Mouse (Mus musculus): ENCODE data around the gene Gm30083. TPM values are rescaled to one million over a fixed set of nuclear protein-coding genes. Genes with fewer than 3 reads are reported as not detected.

Gene Gm30083
- polyA plus RNA-seq (2015; fragmentation: Nextera tagmentation; extraction: Ambion mirVana): not detected in 2 replicates

DNA sequence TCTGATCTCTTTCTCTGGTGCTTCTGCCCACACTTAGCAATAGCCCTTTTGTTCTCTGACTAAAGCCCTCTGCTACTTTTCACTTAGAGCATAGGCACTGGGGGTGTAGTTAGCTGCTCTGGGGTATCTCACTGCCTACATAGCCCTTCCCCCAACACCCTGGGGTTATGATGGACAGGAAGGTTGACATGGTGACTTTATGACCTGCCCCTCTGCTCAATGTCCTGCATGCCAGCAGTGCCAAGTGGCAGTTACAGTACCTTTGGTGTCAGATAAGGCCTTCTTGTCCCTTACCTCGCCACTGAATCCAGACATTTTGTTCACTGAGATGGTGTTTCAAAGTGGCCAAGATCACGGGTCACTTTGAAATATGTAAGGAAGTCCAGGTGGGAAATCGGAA, at the start of gene Gm30083:
TSS of gene Gm30083 (minus strand) at position 120 of the 400 bp plus-strand sequence.
- 49% methylated on average over 3 of the region's 3 CpGs for WGBS (ENCODE audit: insufficient replicate concordance)
- Histone ChIP-seq H3K27ac (replicated peaks) (no peak within 1 kb of the TSS), H3K4me1 (replicated peaks) (no peaks in the 10 kb centered on the region), H3K36me3 (replicated peaks) (no peaks in the 10 kb centered on the region), H3K4me2 (no peak within 1 kb of the TSS), H3K4me3 (replicated peaks) (no peak within 1 kb of the TSS), H3K27me3 (no peaks in the 10 kb centered on the region), H3K9me3 (replicated peaks) (no peaks in the 10 kb centered on the region), H3K9ac (no peak within 1 kb of the TSS)
- ATAC-seq (ENCODE audit: insufficient read depth): no peak

DNA sequence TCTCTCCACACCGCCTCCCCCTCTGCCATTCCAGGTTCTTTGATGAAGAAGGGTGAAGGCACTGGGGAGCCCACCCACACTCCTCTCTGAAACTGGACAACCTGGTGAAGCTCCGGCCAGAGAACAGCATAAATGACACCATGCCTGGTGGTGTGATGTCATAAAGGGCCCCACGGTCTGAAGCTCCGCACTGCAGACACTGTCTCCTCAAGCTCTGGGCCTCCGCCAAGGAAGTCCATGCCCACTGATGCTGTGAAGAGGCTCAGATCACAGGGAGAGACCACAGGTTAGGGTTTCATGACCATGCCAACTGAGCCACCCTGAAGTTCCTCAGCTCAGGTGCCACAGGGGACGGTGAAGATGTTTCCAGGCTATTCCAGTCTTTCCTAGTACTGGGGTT, 37.5 kb upstream of the Gm30083 start, which contains the start of gene Antxrl:
TSS of gene Antxrl (plus strand) at position 192 of the 400 bp plus-strand sequence.
- no peaks in the 10 kb centered on the region for H3K27me3 ChIP-seq
- no peaks in the 10 kb centered on the region for H3K4me1 ChIP-seq (replicated peaks)
- no peak within 1 kb of the TSS for H3K9ac ChIP-seq
- H3K36me3 ChIP-seq (replicated peaks): no peaks in the 10 kb centered on the region
- H3K27ac ChIP-seq (replicated peaks): no peak within 1 kb of the TSS
- H3K4me2 ChIP-seq: no peak within 1 kb of the TSS
- no peaks in the 10 kb centered on the region for H3K9me3 ChIP-seq (replicated peaks)
- no peak within 1 kb of the TSS for H3K4me3 ChIP-seq (replicated peaks)
- WGBS (ENCODE audit: insufficient replicate concordance): 69% methylated on average over 6 of the region's 6 CpGs
- ATAC-seq (ENCODE audit: insufficient read depth): no peak

DNA sequence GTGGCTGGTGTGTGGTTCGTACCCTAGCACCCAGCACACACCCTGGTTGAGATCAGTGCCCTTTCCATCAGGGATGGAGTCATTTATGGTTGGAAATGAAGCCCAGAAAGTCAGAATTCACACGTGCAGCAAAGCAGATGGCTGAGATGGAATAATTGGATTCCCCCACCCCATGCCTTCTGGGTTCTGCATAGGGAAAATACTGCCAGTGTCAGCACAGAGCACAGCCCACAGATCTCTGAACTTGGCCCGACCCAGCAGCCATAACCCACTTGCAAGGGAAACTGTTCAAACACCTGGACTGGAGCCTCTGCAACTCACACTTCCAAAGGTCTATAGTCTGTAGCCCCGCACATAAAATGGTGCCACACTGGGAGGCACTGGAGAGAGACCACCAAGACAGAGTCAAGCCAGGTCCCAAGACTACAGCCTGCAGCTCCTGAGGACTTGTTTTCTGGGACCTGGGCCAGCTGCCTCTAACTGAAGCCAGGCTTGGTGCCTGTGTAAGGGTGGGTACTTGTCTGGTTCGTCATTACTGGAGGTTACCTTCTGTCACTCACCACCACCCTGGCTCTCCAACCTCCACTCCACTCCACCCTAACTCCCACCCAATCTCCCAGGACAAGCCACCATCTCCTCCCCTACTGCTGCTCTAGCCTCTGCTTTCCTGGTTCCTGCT, 35.3 kb upstream of the Gm30083 start:
- no peak for ATAC-seq (ENCODE audit: insufficient read depth)
- WGBS (ENCODE audit: insufficient replicate concordance): 46% methylated on average over 5 of the region's 5 CpGs
- Histone ChIP-seq H3K27me3 (no peaks in the 10 kb centered on the region), H3K4me2 (no peak overlapping the region), H3K9me3 (replicated peaks) (no peaks in the 10 kb centered on the region), H3K4me3 (replicated peaks) (no peak overlapping the region), H3K36me3 (replicated peaks) (no peaks in the 10 kb centered on the region), H3K4me1 (replicated peaks) (no peaks in the 10 kb centered on the region), H3K27ac (replicated peaks) (no peak overlapping the region), H3K9ac (no peak overlapping the region)

DNA sequence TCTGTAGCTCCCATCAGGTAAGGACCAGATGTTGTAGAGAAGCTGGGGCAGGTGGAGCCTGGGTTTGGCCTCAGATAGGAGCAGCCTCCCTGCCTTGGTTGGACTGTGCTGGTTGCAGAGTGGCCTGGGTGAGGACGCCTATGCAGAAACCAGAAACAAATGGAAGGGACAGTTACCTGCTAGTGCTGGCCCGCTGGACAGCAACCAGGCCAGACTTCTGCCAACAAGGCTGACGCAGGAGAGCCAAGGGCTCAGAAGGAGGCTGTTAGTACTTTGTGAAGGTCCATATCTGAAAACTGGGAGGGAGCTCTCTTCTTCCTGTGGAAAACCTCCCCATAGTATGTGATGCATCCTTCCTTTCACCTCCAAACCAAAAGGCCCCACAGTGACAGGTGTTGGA, 28.4 kb upstream of the Gm30083 start:
- ATAC-seq (ENCODE audit: insufficient read depth): no peak
- 50% methylated on average over 3 of the region's 3 CpGs for WGBS (ENCODE audit: insufficient replicate concordance)

DNA sequence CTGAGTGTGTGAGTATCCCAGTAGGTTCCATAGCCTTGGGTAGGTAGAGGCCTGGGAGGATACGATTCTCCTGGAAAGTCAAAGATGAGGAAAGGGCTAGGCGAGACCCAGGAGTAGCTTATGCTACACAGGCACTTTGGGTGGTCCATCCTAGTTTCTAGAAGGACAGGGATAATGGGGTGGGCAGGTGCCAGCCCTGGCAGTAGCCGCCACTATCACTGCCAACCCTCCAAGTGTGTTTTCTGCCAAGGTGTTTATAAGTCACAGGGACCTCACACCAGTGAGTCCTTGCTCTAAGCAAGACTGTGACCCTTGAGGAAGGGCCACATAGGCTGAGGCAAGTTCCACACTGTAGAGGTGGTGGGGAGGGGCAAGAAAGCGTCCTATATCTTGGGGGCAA, 26.3 kb upstream of the Gm30083 start:
- WGBS (ENCODE audit: insufficient replicate concordance): 62% methylated on average over 4 of the region's 4 CpGs
- Histone ChIP-seq H3K9me3 (replicated peaks) (no peaks in the 10 kb centered on the region), H3K9ac (no peak overlapping the region), H3K27ac (replicated peaks) (no peak overlapping the region), H3K27me3 (no peaks in the 10 kb centered on the region), H3K4me2 (no peak overlapping the region), H3K4me3 (replicated peaks) (no peak overlapping the region), H3K4me1 (replicated peaks) (no peaks in the 10 kb centered on the region), H3K36me3 (replicated peaks) (no peaks in the 10 kb centered on the region)
- no peak for ATAC-seq (ENCODE audit: insufficient read depth)

More for the DNA sequence above, 28.4 kb upstream of the Gm30083 start:
- no peaks in the 10 kb centered on the region for H3K4me1 ChIP-seq (replicated peaks)
- H3K4me2 ChIP-seq: no peak overlapping the region
- no peak overlapping the region for H3K27ac ChIP-seq (replicated peaks)
- no peaks in the 10 kb centered on the region for H3K9me3 ChIP-seq (replicated peaks)
- no peak overlapping the region for H3K4me3 ChIP-seq (replicated peaks)
- H3K27me3 ChIP-seq: no peaks in the 10 kb centered on the region
- no peaks in the 10 kb centered on the region for H3K36me3 ChIP-seq (replicated peaks)
- no peak overlapping the region for H3K9ac ChIP-seq

DNA sequence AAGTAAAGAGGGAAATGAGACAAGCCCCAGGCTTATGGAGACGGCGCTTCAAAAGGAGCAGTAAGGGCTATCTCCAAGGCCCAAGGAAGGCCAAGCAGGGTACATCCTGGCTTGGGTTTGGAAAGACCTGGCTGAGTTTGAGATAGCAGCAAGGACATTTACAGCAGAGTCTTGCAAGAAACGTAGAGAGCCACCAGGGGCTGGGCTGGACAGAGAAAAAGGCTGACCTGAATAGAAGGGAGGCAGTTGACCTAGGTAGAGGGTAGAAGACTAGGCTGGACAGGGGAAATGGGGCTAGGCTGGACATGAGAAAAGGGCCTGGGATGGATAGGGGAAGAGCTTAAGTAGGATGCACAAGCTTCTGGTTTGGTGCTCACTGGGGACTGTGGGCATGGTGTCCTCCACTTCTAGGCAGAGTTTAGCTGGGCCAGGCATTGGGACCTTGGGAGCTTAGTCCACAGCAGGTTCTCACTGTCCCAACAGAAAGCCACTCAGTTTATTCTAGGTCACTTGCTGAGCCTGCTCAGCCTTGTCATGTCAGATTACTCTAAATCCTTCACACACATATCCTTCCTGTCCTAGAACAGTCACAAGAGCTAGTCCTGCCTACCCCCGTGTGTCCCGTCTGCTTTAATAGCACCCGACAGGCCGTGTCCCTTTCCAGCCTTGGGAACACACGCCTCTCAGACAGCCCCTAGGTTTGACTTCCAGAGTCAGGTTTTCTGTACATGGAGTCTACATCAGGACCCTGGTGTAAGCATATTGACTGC, 19.0 kb upstream of the Gm30083 start:
- H3K27ac ChIP-seq (replicated peaks): no peak overlapping the region
- no peaks in the 10 kb centered on the region for H3K4me1 ChIP-seq (replicated peaks)
- WGBS (ENCODE audit: insufficient replicate concordance): 65% methylated on average over 8 of the region's 8 CpGs
- no peak overlapping the region for H3K4me2 ChIP-seq
- H3K36me3 ChIP-seq (replicated peaks): no peaks in the 10 kb centered on the region
- no peaks in the 10 kb centered on the region for H3K27me3 ChIP-seq
- ATAC-seq (ENCODE audit: insufficient read depth): no peak
- H3K9ac ChIP-seq: no peak overlapping the region
- H3K4me3 ChIP-seq (replicated peaks): no peak overlapping the region
- no peaks in the 10 kb centered on the region for H3K9me3 ChIP-seq (replicated peaks)

DNA sequence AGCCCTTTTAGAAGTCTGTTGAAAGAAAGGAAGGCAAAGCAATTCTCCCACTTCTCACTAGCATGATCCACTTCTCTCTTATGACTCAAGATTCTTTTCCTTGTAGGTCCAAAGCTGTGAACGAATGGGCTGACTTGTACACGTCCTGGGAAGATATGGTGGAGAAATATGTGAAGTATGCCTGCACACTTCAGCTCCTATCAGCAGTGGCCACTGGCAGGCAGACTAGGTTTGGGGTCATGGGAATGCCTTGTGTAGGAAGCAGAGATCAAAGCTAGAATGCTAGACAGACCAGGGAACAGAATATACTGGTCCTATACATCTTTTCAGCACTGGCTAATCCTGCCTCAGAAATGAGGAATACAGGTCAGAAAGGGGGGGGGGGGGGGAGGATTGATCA, 11.7 kb upstream of the Gm30083 start:
- Histone ChIP-seq H3K4me2 (no peak overlapping the region), H3K4me1 (replicated peaks) (no peaks in the 10 kb centered on the region), H3K27ac (replicated peaks) (no peak overlapping the region), H3K9ac (no peak overlapping the region), H3K9me3 (replicated peaks) (no peaks in the 10 kb centered on the region), H3K27me3 (no peaks in the 10 kb centered on the region), H3K4me3 (replicated peaks) (no peak overlapping the region), H3K36me3 (replicated peaks) (no peaks in the 10 kb centered on the region)
- no peak for ATAC-seq (ENCODE audit: insufficient read depth)
- WGBS (ENCODE audit: insufficient replicate concordance): 34% methylated on average over 2 of the region's 2 CpGs

DNA sequence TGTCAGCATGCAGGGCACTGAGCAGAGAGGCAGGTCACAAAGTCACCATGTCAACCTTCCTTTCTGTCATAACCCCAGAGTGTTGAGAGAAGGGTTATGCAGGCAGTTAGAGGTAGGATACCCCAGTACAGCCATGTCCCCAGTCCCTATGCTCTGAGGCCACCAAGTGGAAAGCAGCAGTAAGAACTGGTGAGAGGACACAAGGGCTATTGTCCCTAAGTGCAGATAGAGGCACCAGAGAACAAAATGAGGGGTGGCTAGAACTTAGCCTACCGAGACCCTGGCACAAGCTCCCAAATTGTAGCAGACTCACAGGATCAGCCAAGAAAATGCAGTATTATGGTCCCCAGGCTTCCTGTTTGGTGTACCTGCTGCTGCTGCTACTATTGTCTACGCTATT, 2.0 kb upstream of the Gm30083 start:
- Histone ChIP-seq H3K9ac (no peak overlapping the region), H3K4me3 (replicated peaks) (no peak overlapping the region), H3K27ac (replicated peaks) (no peak overlapping the region), H3K27me3 (no peaks in the 10 kb centered on the region), H3K36me3 (replicated peaks) (no peaks in the 10 kb centered on the region), H3K4me1 (replicated peaks) (no peaks in the 10 kb centered on the region), H3K4me2 (no peak overlapping the region), H3K9me3 (replicated peaks) (no peaks in the 10 kb centered on the region)
- no peak for ATAC-seq (ENCODE audit: insufficient read depth)
- 57% methylated on average over 2 of the region's 2 CpGs for WGBS (ENCODE audit: insufficient replicate concordance)

DNA sequence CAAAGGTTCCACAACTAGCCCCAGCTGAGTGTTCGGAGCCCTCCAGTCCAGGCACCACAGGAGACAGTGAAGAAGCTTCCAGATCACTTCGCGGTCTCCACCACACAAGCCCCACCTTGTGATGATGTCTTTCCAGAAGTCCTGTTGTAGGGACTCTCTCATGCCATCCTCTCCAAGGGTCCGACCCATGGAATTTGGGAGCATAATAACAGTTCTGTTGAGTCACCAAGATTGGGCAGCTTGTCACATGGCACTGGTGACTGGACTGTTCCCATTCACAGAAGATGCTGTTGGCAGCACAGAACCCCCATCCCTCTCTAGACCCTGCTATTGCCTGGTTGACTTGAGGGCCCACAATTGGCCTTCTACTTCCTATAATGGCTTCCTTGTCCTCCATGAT, 1.4 kb upstream of the Gm30083 start, which contains the start of gene Gm5460:
TSS of gene Gm5460 (plus strand) at position 378 of the 400 bp plus-strand sequence.
- no peaks in the 10 kb centered on the region for H3K27me3 ChIP-seq

DNA sequence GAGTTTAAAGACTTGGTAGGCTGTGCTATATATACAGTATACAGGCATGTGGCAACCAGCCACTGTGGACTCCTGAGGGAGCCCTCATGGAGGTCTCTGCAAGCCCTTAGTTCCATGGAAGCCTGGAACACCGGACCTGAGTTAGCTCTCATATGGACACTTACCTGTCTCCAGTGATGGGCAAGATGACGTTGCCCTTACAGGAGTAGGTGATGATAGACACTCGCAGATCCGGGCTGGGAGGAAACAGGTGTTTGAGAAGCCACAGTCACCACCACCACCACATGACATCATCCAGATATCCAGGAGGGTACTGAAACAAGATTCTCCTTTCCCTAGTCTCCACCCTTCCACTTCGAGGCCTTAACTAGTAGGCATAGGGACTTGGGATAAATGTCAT, 12.6 kb downstream of the Gm30083 start:
- H3K4me3 ChIP-seq (replicated peaks): no peak overlapping the region

More for the DNA sequence above, 1.4 kb upstream of the Gm30083 start, which contains the start of gene Gm5460:
- H3K36me3 ChIP-seq (replicated peaks): no peaks in the 10 kb centered on the region
- no peak within 1 kb of the TSS for H3K4me2 ChIP-seq
- no peak within 1 kb of the TSS for H3K4me3 ChIP-seq (replicated peaks)
- no peak for ATAC-seq (ENCODE audit: insufficient read depth)
- H3K9ac ChIP-seq: no peak within 1 kb of the TSS
- no peaks in the 10 kb centered on the region for H3K4me1 ChIP-seq (replicated peaks)
- WGBS (ENCODE audit: insufficient replicate concordance): 72% methylated on average over 4 of the region's 4 CpGs
- no peak within 1 kb of the TSS for H3K27ac ChIP-seq (replicated peaks)
- no peaks in the 10 kb centered on the region for H3K9me3 ChIP-seq (replicated peaks)

DNA sequence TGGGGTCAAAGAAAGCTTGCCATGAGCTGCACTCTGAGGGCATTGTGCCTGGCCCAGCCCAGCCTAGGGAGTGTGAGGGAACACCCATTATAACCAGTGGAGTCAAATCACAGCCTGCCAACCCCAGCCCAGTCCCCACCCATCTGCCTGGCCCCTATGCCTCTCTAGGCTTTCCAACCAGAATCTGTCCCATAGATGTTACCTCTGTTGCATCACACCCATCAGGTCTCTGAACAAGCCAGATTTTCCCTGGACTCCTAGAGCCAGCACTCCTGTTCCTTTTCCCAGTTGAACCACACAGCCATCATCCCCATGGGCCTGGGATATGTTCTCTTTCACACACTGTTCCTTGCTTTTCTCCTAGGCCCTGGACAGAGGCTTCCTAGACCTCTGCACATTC, 13.5 kb downstream of the Gm30083 start:
- no peak for ATAC-seq (ENCODE audit: insufficient read depth)
- H3K4me1 ChIP-seq (replicated peaks): no peaks in the 10 kb centered on the region
- no peaks in the 10 kb centered on the region for H3K36me3 ChIP-seq (replicated peaks)
- H3K27me3 ChIP-seq: no peaks in the 10 kb centered on the region
- no peak overlapping the region for H3K4me2 ChIP-seq
- no peaks in the 10 kb centered on the region for H3K9me3 ChIP-seq (replicated peaks)
- H3K27ac ChIP-seq (replicated peaks): no peak overlapping the region
- H3K4me3 ChIP-seq (replicated peaks): no peak overlapping the region
- no peak overlapping the region for H3K9ac ChIP-seq

More for the DNA sequence above, 12.6 kb downstream of the Gm30083 start:
- Histone ChIP-seq H3K27ac (replicated peaks) (no peak overlapping the region), H3K4me2 (no peak overlapping the region), H3K4me1 (replicated peaks) (no peaks in the 10 kb centered on the region), H3K9ac (no peak overlapping the region), H3K9me3 (replicated peaks) (no peaks in the 10 kb centered on the region), H3K27me3 (no peaks in the 10 kb centered on the region), H3K36me3 (replicated peaks) (no peaks in the 10 kb centered on the region)
- ATAC-seq (ENCODE audit: insufficient read depth): no peak
- 58% methylated on average over 5 of the region's 5 CpGs for WGBS (ENCODE audit: insufficient replicate concordance)

All from liver, embryonic 15.5 days (tissue).